10 mouse cellular contexts compared by ENCODE assay signal in genomic region chr10:90373469-90373868, GRCm38 (mm10).
DNase-seq lines count a peak whose midpoint lies in the region; ATAC-seq and TF ChIP-seq lines count a peak whose summit lies in the region.
"Had no signal": no experiment of that assay in that cellular context is flagged by ENCODE, and none has a peak within 500 bp of the region (broad histone marks: within the 10 kb centered on the region; RNA-seq: fewer than 3 reads in every experiment).

No protein-coding gene starts in this region.

- no peak for TF ChIP-seq POLR2A in lung, adult 2 months (IDR thresholded peaks at IDR 0.05; ENCODE audit: borderline replicate concordance, extremely low read depth, low read depth, low read length)

- H3K4me1 ChIP-seq in lung, adult 2 months (ENCODE audit: control insufficient read depth, insufficient read depth, low read length): no peaks in the 10 kb centered on the region
- H3K4me1 ChIP-seq: embryonic facial prominence, embryonic 12.5 days; limb, embryonic 13.5 days had no signal

- H3K4me3 ChIP-seq in lung, adult 2 months (replicated peaks; ENCODE audit: extremely low read depth, low read depth, low read length): no peak overlapping the region
- H3K4me3 ChIP-seq: embryonic facial prominence, embryonic 12.5 days; limb, embryonic 13.5 days had no signal

- peak; percentile 90 for ATAC-seq in common myeloid progenitor, adult 5-6 weeks (replicated peaks; ENCODE audit: low read depth, poor library complexity, severe bottlenecking)

- DNase-seq in heart, postnatal 4 days: peak; percentile 8
- DNase-seq in heart, adult 8-10 months (ENCODE audit: low spot score): no peak
- DNase-seq in 416B (ENCODE audit: low read depth): peak; percentile 61
- DNase-seq in adrenal gland, adult 18-20 months (ENCODE audit: low spot score in 2 of 2): peak; percentile 33 to 39
- DNase-seq in large intestine, adult 2 months (ENCODE audit: low read depth, low spot score): peak; percentile 32
- DNase-seq in right cerebral cortex, postnatal 4 days: peak; percentile 35
- DNase-seq in lung, adult 2 months: no peak

- no peak for TF ChIP-seq CTCF in lung, adult 2 months (IDR thresholded peaks at IDR 0.05; ENCODE audit: insufficient read depth, low read length)

- whole genome bisulfite sequencing in large intestine, adult 2 months: 16% methylated on average over 4 of the region's 4 CpGs
- WGBS in lung, adult 2 months: 20% methylated on average over 4 of the region's 4 CpGs

Comparison
In these comparisons a context has a peak if more than half of its experiments do, and no peak if none do; other contexts are left out.
1. DNase-seq: peak in heart, postnatal 4 days (single experiment), 416B (single experiment), adrenal gland, adult 18-20 months (2 of 2), large intestine, adult 2 months (single experiment) and right cerebral cortex, postnatal 4 days (single experiment); none in heart, adult 8-10 months (single experiment) and lung, adult 2 months (single experiment).